Mouse (Mus musculus) yolk sac, embryonic 10.5 days (tissue): Measurements from ENCODE around the gene Tph1.

Source experiments
- DNase-seq: peaks from one replicate; pipeline ENCODE4 v3.0.0-alpha.2; 2017; ENCODE audit warnings: low spot score

Tph1 gene

GRCm38 (mm10) chr7:46601097-46601496 lies 71.2 kb downstream of the Tph1 start:
- DNase-seq = no peak

GRCm38 (mm10) chr7:46597006-46597405 lies 75.3 kb downstream of the Tph1 start:
- no peak for DNase-seq
